Mouse (Mus musculus) bone marrow, adult 2 months (tissue): ENCODE data around the gene Slc11a2.

Experiments
- CTCF ChIP-seq: fragments of 200-500 bp; IDR thresholded peaks from 2 replicates; pipeline ENCODE4 v1.5.1; 2011; ENCODE audit warnings: low read length, control low read depth; ENCODE audit not compliant: control insufficient read depth, insufficient read depth
- POLR2A ChIP-seq: fragments of 200-500 bp; IDR thresholded peaks from 2 replicates; pipeline ENCODE4 v1.6.1; 2011; ENCODE audit warnings: low read depth, mild to moderate bottlenecking, control low read depth, low read length, borderline replicate concordance; ENCODE audit not compliant: control insufficient read depth

- TF ChIP-seq POLR2A (no peak), CTCF (no peak)
These were observed 11.6 kb downstream of the Slc11a2 start for GRCm38 (mm10) chr15:100413306-100413705.
